Mouse (Mus musculus) heart, postnatal 25 days (tissue): ENCODE measurements around the gene Ctnna3. TPM values are rescaled to one million over a fixed set of nuclear protein-coding genes. Genes with fewer than 3 reads are reported as not detected.

Source experiments
- DNase-seq: peaks from one replicate; pipeline ENCODE4 v3.0.0; 2022; ENCODE audit warnings: low spot score
- intact Hi-C: fragments of 180-260 bp; cut with DNase I; formaldehyde crosslinking; loops from one replicate; pipeline ENCODE4 v1.15.1; 2025
- total RNA-seq, 2 experiments: library from RNA; stranded (reverse); gene quantifications; 2 replicates each; pipeline ENCODE4 v1.2.3; 2021

Ctnna3 gene
- total RNA-seq, 2 experiments from 2014 or later, result 53.1 to 57.2 TPM

GRCm38 (mm10) chr10:64001996-64002395 lies 572.1 kb downstream of the Ctnna3 start:
- DNase-seq, result no peak
- intact Hi-C loops, result no loop called here

- no peak for DNase-seq
- intact Hi-C loops, result no loop called here
These were observed 590.4 kb downstream of the Ctnna3 start for GRCm38 (mm10) chr10:64020347-64020746.

- DNase-seq, result no peak
- intact Hi-C loops, result no loop called here
These were observed 593.4 kb downstream of the Ctnna3 start for GRCm38 (mm10) chr10:64023340-64023739.

- intact Hi-C loops, result no loop called here
These were observed 601.0 kb downstream of the Ctnna3 start for GRCm38 (mm10) chr10:64030901-64031300.

GRCm38 (mm10) chr10:64039760-64040535 lies 610.0 kb downstream of the Ctnna3 start:
- peak; percentile 16 for DNase-seq
- intact Hi-C loops, result no loop called here

More at GRCm38 (mm10) chr10:64030901-64031300, 601.0 kb downstream of the Ctnna3 start:
- no peak for DNase-seq

DNA sequence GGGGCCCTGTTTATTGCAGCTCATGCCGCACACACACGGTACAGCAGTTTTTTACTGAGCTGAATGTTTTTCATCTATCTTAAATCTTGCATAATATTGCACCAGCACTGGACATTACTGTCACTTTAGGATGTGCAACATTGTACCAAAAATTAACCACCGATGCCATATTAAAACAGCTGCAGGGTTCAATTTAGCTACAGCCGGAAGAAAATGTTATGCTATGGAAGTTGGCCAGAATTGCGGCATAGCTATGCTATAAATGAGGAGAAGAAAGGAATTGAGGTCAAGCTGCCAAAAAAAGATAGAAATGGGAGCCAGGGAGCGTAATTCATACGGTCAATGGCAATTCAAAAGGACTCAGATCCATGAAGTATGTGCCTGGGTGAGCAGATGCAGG lies 611.3 kb downstream of the Ctnna3 start:
- DNase-seq, result no peak
- intact Hi-C loops, result no loop called here

DNA sequence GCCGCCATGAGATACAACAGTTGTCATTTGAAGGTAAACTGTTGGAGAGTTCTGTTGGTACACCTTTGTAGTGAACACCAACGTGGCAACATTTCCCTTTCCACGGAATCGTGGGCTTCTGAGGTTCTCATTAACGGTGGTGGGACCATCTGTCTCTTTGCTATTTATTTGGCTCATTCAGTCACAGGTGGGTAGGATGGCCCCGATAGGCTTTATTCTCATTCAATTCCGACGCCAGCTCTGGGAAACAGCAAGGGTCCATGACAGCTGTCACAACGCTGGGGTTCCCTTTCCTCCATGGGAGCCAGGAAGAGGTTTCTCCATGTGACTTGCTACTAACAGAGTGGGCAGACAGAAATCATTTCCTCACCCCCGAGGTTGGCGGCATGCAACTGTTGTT lies 612.0 kb downstream of the Ctnna3 start:
- no peak for DNase-seq
- intact Hi-C loops, result no loop called here

- DNase-seq, result no peak
These were observed 619.3 kb downstream of the Ctnna3 start for GRCm38 (mm10) chr10:64049151-64049550.

GRCm38 (mm10) chr10:64049946-64050345 lies 620.0 kb downstream of the Ctnna3 start:
- intact Hi-C loops, result no loop called here
- no peak for DNase-seq

More at GRCm38 (mm10) chr10:64049151-64049550, 619.3 kb downstream of the Ctnna3 start:
- intact Hi-C loops, result no loop called here

GRCm38 (mm10) chr10:64063704-64064103 lies 633.8 kb downstream of the Ctnna3 start:
- intact Hi-C loops, result no loop called here
- no peak for DNase-seq

- DNase-seq, result peak; percentile 47
- intact Hi-C loops, result no loop called here
These were observed 646.0 kb downstream of the Ctnna3 start for GRCm38 (mm10) chr10:64075944-64076343.

- DNase-seq, result no peak
- intact Hi-C loops, result no loop called here
These were observed 646.6 kb downstream of the Ctnna3 start for GRCm38 (mm10) chr10:64076410-64077052.

GRCm38 (mm10) chr10:64082345-64082744 lies 652.4 kb downstream of the Ctnna3 start:
- no peak for DNase-seq
- intact Hi-C loops, result loop anchor here (10.0 kb wide), 3 partner anchors 192 to 672 kb away; no protein-coding TSS in a partner anchor

DNA sequence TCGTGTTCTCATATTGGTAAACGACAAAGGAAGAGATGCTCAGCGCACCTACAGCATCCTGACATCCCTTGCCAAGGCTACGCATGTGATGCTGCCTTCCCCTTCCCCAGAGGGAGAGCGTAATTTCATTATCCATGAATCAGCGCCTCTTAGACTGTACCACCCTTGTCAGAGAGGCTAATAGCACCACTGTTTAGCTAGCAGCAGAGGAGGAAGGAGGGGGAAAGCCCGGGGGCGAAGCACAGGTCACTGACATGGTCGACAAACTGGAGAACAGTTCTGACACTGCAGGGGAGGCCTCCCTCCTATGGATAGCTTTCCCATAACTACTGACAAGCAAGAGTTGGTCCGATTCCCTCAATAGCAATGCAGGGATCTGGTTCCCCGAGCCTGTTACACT lies 653.9 kb downstream of the Ctnna3 start:
- no peak for DNase-seq
- intact Hi-C loops, result loop anchor here (10.0 kb wide), 3 partner anchors 191 to 671 kb away; no protein-coding TSS in a partner anchor

DNA sequence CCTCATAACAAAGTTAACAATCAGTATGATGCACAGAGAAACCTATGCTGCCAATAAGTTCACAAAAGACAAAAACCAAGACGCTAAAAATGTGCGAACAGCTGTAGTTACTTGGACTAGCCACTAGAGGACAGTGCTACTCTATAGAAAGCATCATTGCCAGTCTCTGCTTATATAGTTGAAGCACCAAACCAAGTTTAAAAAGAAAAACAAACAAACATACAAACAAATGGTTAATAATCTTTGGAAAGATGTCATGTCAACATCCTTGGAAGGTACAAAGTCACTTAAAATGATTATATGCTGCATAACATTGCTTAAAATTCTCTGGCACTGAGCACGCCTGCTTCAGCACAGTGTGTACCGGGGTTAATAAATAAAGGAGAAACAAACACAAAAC lies 654.6 kb downstream of the Ctnna3 start:
- no peak for DNase-seq
- intact Hi-C loops, result loop anchor here (10.0 kb wide), 3 partner anchors 190 to 670 kb away; no protein-coding TSS in a partner anchor

DNA sequence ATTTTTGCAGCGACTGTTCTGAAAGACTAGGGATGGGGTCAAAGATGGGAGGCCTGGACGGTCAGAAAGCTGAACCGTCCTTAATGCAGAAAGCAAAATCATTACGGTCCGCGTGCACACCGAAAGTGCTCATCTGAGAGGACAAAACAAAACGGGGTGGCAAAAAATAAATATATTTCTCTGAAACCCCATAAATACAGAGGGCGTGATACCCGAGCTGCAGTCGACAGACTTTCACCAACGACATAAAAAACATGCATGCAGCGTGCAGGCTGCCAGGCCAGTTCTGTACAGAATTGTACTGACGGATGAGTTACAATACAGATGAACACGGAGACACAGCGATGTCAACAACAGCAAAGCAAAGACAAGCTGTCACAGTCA lies 656.3 kb downstream of the Ctnna3 start:
- no peak for DNase-seq
- intact Hi-C loops, result loop anchor here (10.0 kb wide), 3 partner anchors 189 to 669 kb away; no protein-coding TSS in a partner anchor

- intact Hi-C loops, result loop anchor here (10.0 kb wide), 3 partner anchors 188 to 668 kb away; no protein-coding TSS in a partner anchor
- DNase-seq, result no peak
These were observed 656.9 kb downstream of the Ctnna3 start for GRCm38 (mm10) chr10:64086567-64087391.

GRCm38 (mm10) chr10:64087521-64087920 lies 657.6 kb downstream of the Ctnna3 start:
- DNase-seq, result no peak
- intact Hi-C loops, result loop anchor here (10.0 kb wide), 3 partner anchors 187 to 667 kb away; no protein-coding TSS in a partner anchor

DNA sequence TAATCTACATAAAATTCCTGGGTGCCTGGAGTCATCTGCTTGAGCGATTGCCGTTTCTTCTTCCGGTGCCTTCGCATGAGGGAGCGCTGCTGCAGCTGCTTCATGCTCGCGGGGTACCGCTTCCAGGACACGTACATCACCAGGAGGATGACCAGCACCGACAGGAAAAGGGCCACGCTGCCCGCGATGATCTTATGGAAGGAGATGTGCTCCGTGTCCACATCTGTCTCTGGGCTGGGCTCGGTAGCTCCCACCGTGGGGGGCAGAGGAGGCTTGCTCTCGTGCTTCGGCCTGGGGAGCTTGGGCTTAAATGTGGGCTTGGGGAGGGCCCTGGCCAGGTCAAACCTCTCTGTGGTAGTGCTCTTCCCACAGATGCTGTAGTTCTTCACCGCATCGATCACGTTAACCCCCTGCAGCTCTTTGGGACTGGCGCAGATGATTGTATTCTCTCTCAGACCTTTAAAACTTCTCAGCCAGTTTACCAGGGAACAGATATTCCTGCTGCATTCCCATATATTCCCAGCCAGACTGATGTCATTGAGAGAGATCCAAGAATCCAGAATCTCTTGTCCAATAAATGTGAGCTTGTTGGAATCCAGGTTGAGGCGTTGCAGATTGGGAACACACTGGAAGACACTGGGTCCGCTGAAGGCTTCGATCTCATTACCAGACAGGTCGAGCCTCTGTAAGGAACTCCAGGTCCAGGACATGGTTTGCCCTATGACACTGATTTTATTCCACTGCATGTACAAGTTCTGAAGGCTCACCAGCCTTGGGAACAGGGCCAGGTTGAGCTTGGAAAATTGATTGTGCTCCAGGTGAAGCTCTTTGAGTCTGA lies 658.3 kb downstream of the Ctnna3 start:
- intact Hi-C loops, result loop anchor here (10.0 kb wide), 3 partner anchors 187 to 667 kb away; no protein-coding TSS in a partner anchor
- DNase-seq, result no peak
